Mouse (Mus musculus) spleen, adult 18-20 months (tissue): ENCODE data around the gene Gm9513.

Experiments
- DNase-seq, 2 experiments: peaks; one replicate each; pipeline ENCODE4 v3.0.0; 2022; ENCODE audit warnings: mixed read lengths in 2 of 2

Gm9513 gene

GRCm38 (mm10) chr9:36475338-36475737 is at the start of gene Gm9513:
Gene Gm9513 (plus strand): TSS chr9:36475638.
- DNase-seq = no peak

GRCm38 (mm10) chr9:36431584-36431983 is 43.9 kb upstream of the Gm9513 start, which contains the start of gene Gm7257:
Gene Gm7257 (plus strand): TSS chr9:36431884.
- DNase-seq = no peak

- DNase-seq = no peak
Measured at GRCm38 (mm10) chr9:36435051-36435764, 40.2 kb upstream of the Gm9513 start.

- no peak for DNase-seq
Measured at GRCm38 (mm10) chr9:36494501-36495220, 19.2 kb downstream of the Gm9513 start.

GRCm38 (mm10) chr9:36495824-36496223 is 20.4 kb downstream of the Gm9513 start:
- DNase-seq = no peak

GRCm38 (mm10) chr9:36504211-36504610 is 28.8 kb downstream of the Gm9513 start:
- DNase-seq = no peak
